Mouse (Mus musculus) CD4-positive naive resting alpha-beta T cell, adult 57 days (primary cell): Measurements from ENCODE around the gene Tns4. TPM values are rescaled to one million over a fixed set of nuclear protein-coding genes. Genes with fewer than 3 reads are reported as not detected.

Experiments used
- total RNA-seq: library from RNA; stranded (reverse); gene quantifications from one replicate; pipeline ENCODE4 v1.2.4, GENCODE M21; 2023

Tns4 gene
- total RNA-seq, result 0.47 TPM

DNA sequence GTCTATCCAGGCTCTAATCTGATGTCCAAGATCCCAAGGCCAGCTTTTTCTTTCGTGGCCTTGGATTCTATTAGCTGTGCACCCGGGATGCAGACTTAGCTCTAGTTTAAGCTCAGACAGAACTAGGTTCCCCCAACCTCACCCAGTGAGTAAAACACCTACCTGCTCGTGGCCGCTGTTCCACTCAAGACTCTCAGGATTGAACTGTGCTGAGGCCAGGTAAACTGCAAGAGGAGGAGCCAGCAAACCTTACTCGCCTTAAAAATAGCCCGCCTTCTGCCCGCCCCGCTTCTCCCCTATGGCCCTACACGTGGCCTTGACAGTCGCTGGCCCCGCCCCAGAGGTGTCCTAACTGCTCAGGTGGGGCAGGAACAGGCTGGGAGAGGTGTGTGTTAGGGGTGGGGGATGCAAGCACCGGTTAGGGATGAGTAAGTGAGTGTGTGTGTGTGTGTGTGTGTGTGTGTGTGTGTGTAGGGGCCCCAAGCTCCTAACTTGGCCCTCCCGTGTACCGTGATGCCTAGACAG lies at the start of gene Tns4:
TSS of gene Tns4 (minus strand) at position 230 of the 525 bp plus-strand sequence.

DNA sequence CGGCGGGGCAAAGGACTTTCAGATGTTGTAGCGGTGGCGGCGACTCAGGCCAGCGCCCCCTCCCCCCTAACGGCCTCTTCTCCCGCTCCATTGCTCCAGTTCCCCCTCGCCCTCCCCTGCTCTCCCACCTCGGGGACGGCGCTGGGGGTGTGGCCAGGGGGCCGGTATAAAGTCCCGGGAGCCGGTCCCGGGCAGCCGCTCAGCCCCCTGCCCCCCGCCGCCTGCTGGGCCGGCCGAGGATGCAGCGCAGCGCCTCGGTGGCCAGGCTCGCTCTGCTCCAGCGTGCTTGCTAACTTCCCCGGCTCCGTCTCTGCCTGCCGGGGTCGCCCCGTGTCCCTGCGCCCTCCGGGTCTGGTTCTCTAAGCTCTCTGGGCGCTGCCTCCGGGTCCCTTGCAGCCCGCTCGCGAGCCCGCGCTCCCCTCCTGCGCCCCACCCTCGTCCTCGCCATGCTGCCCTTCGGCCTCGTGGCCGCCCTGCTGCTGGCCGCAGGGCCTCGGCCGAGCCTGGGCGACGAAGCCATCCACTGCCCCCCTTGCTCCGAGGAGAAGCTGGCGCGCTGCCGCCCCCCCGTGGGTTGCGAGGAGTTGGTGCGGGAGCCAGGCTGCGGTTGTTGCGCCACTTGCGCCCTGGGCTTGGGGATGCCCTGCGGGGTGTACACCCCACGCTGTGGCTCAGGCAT lies 47.9 kb downstream of the Tns4 start, which contains the start of gene Igfbp4:
TSS of gene Igfbp4 (plus strand) at position 194 of the 679 bp plus-strand sequence.

DNA sequence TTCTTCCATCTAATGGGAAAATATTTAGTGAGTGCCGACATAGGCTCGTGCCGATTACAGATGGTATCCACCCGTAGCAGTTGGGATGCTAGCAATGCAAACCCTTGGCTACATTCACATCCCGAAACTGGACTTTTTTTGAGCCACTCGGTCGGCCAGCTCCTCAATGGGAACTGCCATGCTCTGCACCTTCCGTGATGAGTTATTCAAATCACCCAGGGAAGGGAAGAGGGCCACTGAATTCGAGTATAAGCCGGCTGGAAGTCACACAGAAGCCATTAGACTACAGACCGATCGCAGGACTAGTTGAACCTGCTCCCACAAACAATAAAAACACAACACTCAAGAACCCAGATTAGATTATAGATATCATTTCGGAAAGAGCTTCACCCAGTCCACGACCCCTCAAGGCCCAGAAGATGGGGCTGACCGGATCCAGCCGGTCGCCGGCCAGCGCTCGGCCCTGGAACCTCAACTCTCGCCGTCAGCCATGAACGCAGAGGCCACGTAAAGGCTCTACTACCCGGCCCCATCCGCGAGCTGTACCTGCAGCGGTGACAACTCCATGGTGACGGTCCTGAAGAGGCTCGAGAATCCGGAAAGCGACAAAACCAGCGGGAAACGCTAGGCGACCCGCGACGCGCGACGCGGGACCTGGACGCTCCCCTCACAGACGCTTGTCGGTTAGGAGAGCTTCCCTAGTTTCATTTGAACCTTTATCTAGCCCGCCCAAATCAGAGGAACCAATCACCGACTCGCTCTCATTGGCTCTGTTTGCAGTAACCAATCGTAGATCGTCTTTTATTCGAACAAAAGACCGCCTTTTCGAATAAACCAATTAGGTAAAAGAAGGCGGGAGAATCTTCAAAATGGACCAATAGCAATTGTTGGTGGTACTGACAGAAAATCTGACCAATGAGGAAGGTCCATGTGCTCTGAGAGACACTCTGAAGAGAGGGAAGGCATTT lies 65.3 kb downstream of the Tns4 start, which contains the start of gene Top2a:
TSS of gene Top2a (minus strand) at position 690 of the 968 bp plus-strand sequence.

Other genes with a start within 250 kb of the Tns4 start
- gene Wipf2, start 225.7 kb downstream of the Tns4 start, total RNA-seq, result 41.1 TPM
- gene Cdc6, start 181.5 kb downstream of the Tns4 start, total RNA-seq, result 4.0 TPM
- 95.9 TPM for gene Rara, start 161.5 kb downstream of the Tns4 start, total RNA-seq
- gene Gjd3, start 106.3 kb downstream of the Tns4 start, total RNA-seq, result not detected
- 6.7 TPM for gene Top2a, start 65.1 kb downstream of the Tns4 start, total RNA-seq
- 449 TPM for gene Igfbp4, start 48.1 kb downstream of the Tns4 start, total RNA-seq
- gene Ccr7, start 65.8 kb upstream of the Tns4 start, total RNA-seq, result 1,218 TPM
- gene Smarce1, start 141.7 kb upstream of the Tns4 start, total RNA-seq, result 159 TPM
- 0.24 TPM for gene Krt222, start 154.8 kb upstream of the Tns4 start, total RNA-seq
- gene Krt24, start 196.0 kb upstream of the Tns4 start, total RNA-seq, result not detected
- gene Krt25, start 233.6 kb upstream of the Tns4 start, total RNA-seq, result not detected
- not detected for gene Krt26, start 248.7 kb upstream of the Tns4 start, total RNA-seq